Mouse (Mus musculus): Measurements from ENCODE around the gene Zfp46. TPM values are rescaled to one million over a fixed set of nuclear protein-coding genes. Genes with fewer than 3 reads are reported as not detected.

Zfp46 gene
- polyA plus RNA-seq, 1 experiment from 2014 or later = 24.7 TPM

DNA sequence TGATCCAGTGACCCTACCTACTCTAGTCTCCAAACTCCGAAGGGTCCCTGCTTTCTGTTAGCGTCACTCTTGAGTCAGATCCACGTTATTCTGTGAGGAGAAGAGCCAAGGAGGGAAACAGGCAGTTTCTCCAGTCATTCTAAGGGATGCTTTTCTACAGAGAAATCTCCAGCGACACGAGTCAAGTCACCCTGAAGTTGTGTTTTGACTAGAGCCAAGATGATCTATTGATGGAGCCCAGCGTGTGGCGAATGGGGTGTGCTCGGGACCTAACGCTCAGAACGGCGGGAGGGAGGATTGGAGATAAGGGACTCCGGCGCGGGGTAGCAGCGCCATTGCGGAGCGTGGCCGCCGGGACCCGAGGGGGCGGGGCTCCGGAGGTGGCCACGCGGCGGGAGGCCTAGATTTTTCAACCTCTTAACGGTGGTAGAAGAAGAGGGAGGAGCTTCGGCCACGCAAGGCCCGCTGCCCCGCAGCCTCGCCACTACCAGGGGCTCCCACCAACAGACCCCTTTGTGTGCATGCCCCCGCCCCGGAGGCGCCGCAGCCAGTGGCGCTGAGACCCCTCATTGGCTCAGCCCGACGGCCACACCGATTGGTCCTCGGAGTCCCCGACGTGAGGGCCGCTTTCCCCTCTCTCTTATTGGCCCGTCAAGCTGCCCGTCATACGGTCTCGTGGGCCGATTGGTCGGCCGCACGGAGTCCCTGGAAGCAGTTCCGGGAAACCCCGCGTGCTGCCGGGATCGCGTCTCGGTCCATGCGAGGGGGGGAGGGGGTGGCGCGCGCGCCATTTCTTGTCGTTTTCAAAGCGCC, 26.0 kb downstream of the Zfp46 start, which contains the start of gene Hnrnpr:
Gene Hnrnpr, plus strand, starts transcription at position 714 of the 813 bp plus-strand sequence.
- ATAC-seq (ENCODE audit: insufficient number of reproducible peaks, insufficient read depth, low FRiP score, low read depth) = peak; percentile 99

DNA sequence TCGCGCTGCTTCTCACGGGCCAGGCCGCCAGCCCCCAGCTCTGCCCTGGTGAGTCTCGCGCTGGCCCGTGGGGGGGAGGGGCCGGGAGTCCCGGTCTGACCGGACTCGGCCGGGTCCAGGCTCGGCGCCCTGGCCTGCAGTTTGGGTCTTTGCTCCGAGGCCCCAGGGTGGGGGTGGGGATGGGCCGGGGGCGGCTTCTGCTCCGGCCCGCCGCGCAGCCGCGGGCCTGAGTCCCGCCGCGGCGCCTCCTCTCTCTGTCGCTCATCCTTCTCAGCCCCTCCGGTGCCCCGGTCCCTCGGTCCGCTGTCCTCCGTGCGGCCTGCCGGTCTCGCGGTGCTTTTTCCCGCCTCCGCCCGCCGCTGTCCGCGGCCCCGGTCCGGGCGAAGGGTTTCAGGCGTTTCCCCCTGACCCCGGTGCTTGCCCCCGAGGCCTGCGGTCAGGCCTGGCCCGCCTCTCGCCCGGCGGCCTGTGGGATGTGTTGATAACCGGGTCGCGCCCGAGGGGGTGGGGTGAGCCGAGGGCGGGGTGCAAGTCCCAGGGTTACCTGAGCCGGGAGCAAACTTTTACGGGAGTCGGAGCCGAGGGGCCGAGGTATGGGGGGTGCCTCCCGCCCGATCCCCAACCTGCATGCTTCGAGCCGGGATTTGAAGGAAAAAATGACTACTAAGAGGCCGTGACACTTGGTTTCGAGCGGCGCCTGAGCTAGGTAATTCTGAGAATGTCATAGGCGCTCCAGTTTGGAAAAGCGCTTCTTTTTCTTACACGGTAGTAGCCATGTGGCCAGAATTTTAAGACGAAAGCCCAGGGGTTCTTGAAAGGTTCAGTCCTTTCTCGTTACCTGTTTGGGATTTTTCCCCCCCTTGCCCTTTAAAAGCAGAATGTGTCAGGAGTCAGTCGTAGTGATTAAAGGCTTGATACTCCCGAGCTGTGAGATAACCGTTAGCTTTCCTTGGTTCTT, 26.8 kb downstream of the Zfp46 start:
- H3K4me2 ChIP-seq (replicated peaks; ENCODE audit: low read depth, low read length) = peak overlapping the region; percentile 77
- peak; percentile 33; the same call in 1 of the 2 replicates for ATAC-seq (ENCODE audit: insufficient number of reproducible peaks, insufficient read depth, low FRiP score, low read depth)
- under 1% methylated on average over 75 of the region's 81 CpGs for WGBS
- H3K9ac ChIP-seq (replicated peaks; ENCODE audit: low read depth, low read length) = peak overlapping the region; percentile 100
- peak overlapping the region; percentile 98 for H3K4me3 ChIP-seq (ENCODE audit: low read depth, low read length)
- H3K9me3 ChIP-seq (ENCODE audit: control insufficient read depth, low read depth, low read length) = no peaks in the 10 kb centered on the region
- H3K36me3 ChIP-seq (ENCODE audit: control insufficient read depth, insufficient read depth, low read length) = peaks cover 2% of the 10 kb centered on the region; the same call in 1 of the 2 replicates
- peak overlapping the region; percentile 97 for H3K27ac ChIP-seq (ENCODE audit: low read length)
- peaks cover 26% of the 10 kb centered on the region for H3K4me1 ChIP-seq (ENCODE audit: control insufficient read depth, insufficient read depth, low read length)
- H3K27me3 ChIP-seq (ENCODE audit: control insufficient read depth, insufficient read depth, low read length) = no peaks in the 10 kb centered on the region

More for the DNA sequence above, 26.0 kb downstream of the Zfp46 start, which contains the start of gene Hnrnpr:
- peaks cover 26% of the 10 kb centered on the region for H3K4me1 ChIP-seq (ENCODE audit: control insufficient read depth, insufficient read depth, low read length)
- no peaks in the 10 kb centered on the region for H3K36me3 ChIP-seq (ENCODE audit: control insufficient read depth, insufficient read depth, low read length)
- H3K4me3 ChIP-seq (ENCODE audit: low read depth, low read length) = peak within 1 kb of the TSS; percentile 98
- peak within 1 kb of the TSS; percentile 100 for H3K9ac ChIP-seq (replicated peaks; ENCODE audit: low read depth, low read length)
- peak within 1 kb of the TSS; percentile 77 for H3K4me2 ChIP-seq (replicated peaks; ENCODE audit: low read depth, low read length)
- H3K27me3 ChIP-seq (ENCODE audit: control insufficient read depth, insufficient read depth, low read length) = no peaks in the 10 kb centered on the region
- WGBS = under 1% methylated on average over 60 of the region's 65 CpGs
- peak within 1 kb of the TSS; percentile 97 for H3K27ac ChIP-seq (ENCODE audit: low read length)
- H3K9me3 ChIP-seq (ENCODE audit: control insufficient read depth, low read depth, low read length) = no peaks in the 10 kb centered on the region

DNA sequence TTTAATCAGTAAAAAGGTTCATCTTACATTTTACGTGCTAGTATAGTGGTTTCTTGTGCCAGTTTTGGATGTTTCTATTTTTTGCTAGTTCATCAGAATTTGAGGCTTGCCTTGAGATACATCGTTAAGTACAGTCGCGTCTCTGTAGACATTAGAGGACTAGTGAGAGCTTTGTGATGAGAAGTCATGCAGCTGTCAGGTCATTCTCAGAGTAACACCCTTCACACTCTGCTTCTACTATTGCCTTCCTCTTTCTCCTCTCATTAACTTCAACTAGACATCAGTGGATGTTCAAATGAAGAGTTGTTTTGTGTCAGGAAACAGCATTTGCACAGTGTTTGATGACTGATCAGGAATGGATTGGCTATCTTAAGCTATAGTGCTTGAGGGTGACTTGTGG, 28.1 kb downstream of the Zfp46 start:
- no peaks in the 10 kb centered on the region for H3K27me3 ChIP-seq (ENCODE audit: control insufficient read depth, insufficient read depth, low read length)
- H3K4me1 ChIP-seq (ENCODE audit: control insufficient read depth, insufficient read depth, low read length) = peaks cover 26% of the 10 kb centered on the region
- no peak for ATAC-seq (ENCODE audit: insufficient number of reproducible peaks, insufficient read depth, low FRiP score, low read depth)
- H3K4me3 ChIP-seq (ENCODE audit: low read depth, low read length) = peak overlapping the region; percentile 98
- H3K27ac ChIP-seq (ENCODE audit: low read length) = no peak overlapping the region
- H3K9ac ChIP-seq (replicated peaks; ENCODE audit: low read depth, low read length) = peak overlapping the region; percentile 15; the same call in 1 of the 2 replicates
- H3K9me3 ChIP-seq (ENCODE audit: control insufficient read depth, low read depth, low read length) = no peaks in the 10 kb centered on the region
- H3K4me2 ChIP-seq (replicated peaks; ENCODE audit: low read depth, low read length) = peak overlapping the region; percentile 77
- WGBS = 8% methylated on average over 4 of the region's 4 CpGs
- peaks cover 11% of the 10 kb centered on the region for H3K36me3 ChIP-seq (ENCODE audit: control insufficient read depth, insufficient read depth, low read length)

DNA sequence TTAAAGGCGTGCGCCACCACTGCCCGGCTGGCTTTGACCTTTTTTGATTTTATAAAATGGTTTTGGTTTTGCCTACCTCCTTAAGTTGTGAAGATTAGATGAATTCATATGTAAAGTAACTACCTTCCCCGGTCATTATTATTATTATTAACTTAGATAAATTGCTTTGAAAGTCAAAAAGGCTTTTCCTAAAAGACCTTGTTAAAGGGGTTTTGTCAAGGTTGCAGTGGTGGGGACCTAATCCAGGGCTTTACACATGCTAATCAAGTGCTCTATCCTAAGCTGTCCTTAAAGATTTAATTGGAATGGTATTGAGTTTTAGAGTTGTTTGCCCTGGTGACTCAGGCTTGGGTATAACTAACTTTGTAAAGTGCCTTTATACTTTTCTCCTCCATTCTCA, 33.2 kb downstream of the Zfp46 start:
- Histone ChIP-seq H3K4me2 (replicated peaks; ENCODE audit: low read depth, low read length) (no peak overlapping the region), H3K4me3 (ENCODE audit: low read depth, low read length) (no peak overlapping the region), H3K4me1 (ENCODE audit: control insufficient read depth, insufficient read depth, low read length) (peaks cover 22% of the 10 kb centered on the region), H3K9me3 (ENCODE audit: control insufficient read depth, low read depth, low read length) (no peaks in the 10 kb centered on the region), H3K9ac (replicated peaks; ENCODE audit: low read depth, low read length) (no peak overlapping the region), H3K27ac (ENCODE audit: low read length) (no peak overlapping the region), H3K27me3 (ENCODE audit: control insufficient read depth, insufficient read depth, low read length) (no peaks in the 10 kb centered on the region), H3K36me3 (ENCODE audit: control insufficient read depth, insufficient read depth, low read length) (peaks cover 58% of the 10 kb centered on the region)
- WGBS = 95% methylated on average over 4 of the region's 4 CpGs
- ATAC-seq (ENCODE audit: insufficient number of reproducible peaks, insufficient read depth, low FRiP score, low read depth) = no peak

DNA sequence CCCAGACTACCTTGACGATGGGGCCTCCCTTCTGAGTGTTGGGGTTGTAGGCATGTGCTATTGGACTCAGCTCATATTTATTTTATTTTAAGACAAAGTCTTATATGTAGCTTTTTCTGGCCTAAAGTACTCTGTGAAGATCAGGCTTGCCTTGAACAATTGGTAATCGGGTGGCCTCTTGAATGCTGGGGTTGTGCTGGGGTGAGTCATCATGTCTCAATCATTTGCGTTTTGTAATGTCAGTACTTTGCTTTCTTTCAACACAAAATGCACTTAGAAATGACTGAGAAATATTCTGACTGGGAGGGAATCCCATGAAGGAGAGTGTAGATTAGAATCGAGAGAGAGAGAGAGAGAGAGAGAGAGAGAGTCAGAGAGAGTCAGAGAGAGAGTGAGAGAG, 35.5 kb downstream of the Zfp46 start:
- Histone ChIP-seq H3K9ac (replicated peaks; ENCODE audit: low read depth, low read length) (no peak overlapping the region), H3K9me3 (ENCODE audit: control insufficient read depth, low read depth, low read length) (no peaks in the 10 kb centered on the region), H3K36me3 (ENCODE audit: control insufficient read depth, insufficient read depth, low read length) (peaks cover 73% of the 10 kb centered on the region), H3K4me1 (ENCODE audit: control insufficient read depth, insufficient read depth, low read length) (peaks cover 2% of the 10 kb centered on the region; the same call in 1 of the 2 replicates), H3K4me3 (ENCODE audit: low read depth, low read length) (no peak overlapping the region), H3K4me2 (replicated peaks; ENCODE audit: low read depth, low read length) (no peak overlapping the region), H3K27ac (ENCODE audit: low read length) (no peak overlapping the region), H3K27me3 (ENCODE audit: control insufficient read depth, insufficient read depth, low read length) (no peaks in the 10 kb centered on the region)
- no peak for ATAC-seq (ENCODE audit: insufficient number of reproducible peaks, insufficient read depth, low FRiP score, low read depth)
- 77% methylated on average over 4 of the region's 4 CpGs for WGBS

DNA sequence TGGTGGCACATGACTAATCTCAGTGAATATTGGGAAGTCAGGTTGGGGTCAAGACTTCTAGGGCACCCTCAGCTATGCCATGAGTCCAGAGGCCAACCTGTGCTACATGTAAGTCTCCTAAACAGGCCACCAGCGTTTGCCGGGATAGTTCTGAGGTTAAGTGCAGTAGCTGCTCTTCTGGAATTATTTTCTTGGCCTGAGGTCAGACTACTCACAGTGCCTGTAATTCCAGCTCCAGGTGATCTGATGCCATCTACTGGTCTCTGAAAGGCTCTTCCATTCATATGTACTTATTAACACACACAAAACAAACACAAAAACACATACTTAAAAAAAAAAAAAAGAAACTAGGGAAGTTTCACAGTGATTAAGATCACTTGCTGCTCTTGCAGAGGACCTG, 39.7 kb downstream of the Zfp46 start:
- ATAC-seq (ENCODE audit: insufficient number of reproducible peaks, insufficient read depth, low FRiP score, low read depth) = no peak
- no peak overlapping the region for H3K9ac ChIP-seq (replicated peaks; ENCODE audit: low read depth, low read length)
- no peak overlapping the region for H3K27ac ChIP-seq (ENCODE audit: low read length)
- H3K4me1 ChIP-seq (ENCODE audit: control insufficient read depth, insufficient read depth, low read length) = no peaks in the 10 kb centered on the region
- H3K36me3 ChIP-seq (ENCODE audit: control insufficient read depth, insufficient read depth, low read length) = peaks cover 67% of the 10 kb centered on the region
- no peaks in the 10 kb centered on the region for H3K27me3 ChIP-seq (ENCODE audit: control insufficient read depth, insufficient read depth, low read length)
- H3K9me3 ChIP-seq (ENCODE audit: control insufficient read depth, low read depth, low read length) = no peaks in the 10 kb centered on the region
- H3K4me3 ChIP-seq (ENCODE audit: low read depth, low read length) = no peak overlapping the region
- no peak overlapping the region for H3K4me2 ChIP-seq (replicated peaks; ENCODE audit: low read depth, low read length)
- 56% methylated on average over 2 of the region's 2 CpGs for WGBS

DNA sequence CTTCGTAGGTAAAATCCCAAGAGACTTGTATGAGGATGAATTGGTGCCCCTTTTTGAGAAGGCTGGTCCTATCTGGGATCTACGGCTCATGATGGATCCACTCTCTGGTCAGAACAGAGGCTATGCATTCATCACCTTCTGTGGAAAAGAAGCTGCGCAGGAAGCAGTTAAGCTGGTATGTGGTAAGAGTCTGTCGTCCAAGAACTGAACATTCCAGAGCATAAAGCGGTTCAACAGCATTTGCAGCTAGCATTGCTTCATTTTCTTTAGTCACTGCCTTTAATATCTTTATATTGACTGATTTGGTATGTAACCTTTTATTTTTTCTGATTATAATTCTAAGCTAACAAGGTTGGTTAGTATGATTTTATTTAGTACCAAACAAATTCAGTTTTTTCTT, 42.8 kb downstream of the Zfp46 start:
- H3K36me3 ChIP-seq (ENCODE audit: control insufficient read depth, insufficient read depth, low read length) = peaks cover 53% of the 10 kb centered on the region
- WGBS = 87% methylated on average over 5 of the region's 5 CpGs

DNA sequence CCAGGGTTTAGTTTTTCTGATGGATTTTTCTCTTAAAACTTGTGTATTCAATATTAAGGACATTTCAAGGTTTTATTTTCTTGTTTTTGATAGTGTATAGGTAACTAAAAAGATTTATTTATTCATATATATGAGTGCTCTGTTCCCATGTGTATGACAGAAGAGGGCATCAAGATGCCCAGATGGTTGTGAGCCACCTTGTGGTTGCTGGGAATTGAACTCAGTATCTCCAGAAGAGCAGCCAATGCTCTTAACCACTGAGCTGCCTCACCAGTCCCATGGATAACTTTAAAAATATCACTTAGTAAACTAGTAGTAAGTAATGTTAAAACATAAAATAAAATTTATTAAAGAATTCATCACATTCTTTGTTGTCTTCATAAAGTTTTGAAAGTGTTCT, 43.6 kb downstream of the Zfp46 start:
- no peaks in the 10 kb centered on the region for H3K27me3 ChIP-seq (ENCODE audit: control insufficient read depth, insufficient read depth, low read length)
- no peak overlapping the region for H3K4me2 ChIP-seq (replicated peaks; ENCODE audit: low read depth, low read length)
- H3K4me1 ChIP-seq (ENCODE audit: control insufficient read depth, insufficient read depth, low read length) = no peaks in the 10 kb centered on the region
- no peak for ATAC-seq (ENCODE audit: insufficient number of reproducible peaks, insufficient read depth, low FRiP score, low read depth)
- H3K4me3 ChIP-seq (ENCODE audit: low read depth, low read length) = no peak overlapping the region
- no peak overlapping the region for H3K9ac ChIP-seq (replicated peaks; ENCODE audit: low read depth, low read length)
- peaks cover 55% of the 10 kb centered on the region for H3K36me3 ChIP-seq (ENCODE audit: control insufficient read depth, insufficient read depth, low read length)
- no peaks in the 10 kb centered on the region for H3K9me3 ChIP-seq (ENCODE audit: control insufficient read depth, low read depth, low read length)
- H3K27ac ChIP-seq (ENCODE audit: low read length) = no peak overlapping the region

More for the DNA sequence above, 42.8 kb downstream of the Zfp46 start:
- H3K27me3 ChIP-seq (ENCODE audit: control insufficient read depth, insufficient read depth, low read length) = no peaks in the 10 kb centered on the region
- no peak overlapping the region for H3K4me2 ChIP-seq (replicated peaks; ENCODE audit: low read depth, low read length)
- H3K9ac ChIP-seq (replicated peaks; ENCODE audit: low read depth, low read length) = no peak overlapping the region
- H3K9me3 ChIP-seq (ENCODE audit: control insufficient read depth, low read depth, low read length) = no peaks in the 10 kb centered on the region
- no peak overlapping the region for H3K27ac ChIP-seq (ENCODE audit: low read length)
- ATAC-seq (ENCODE audit: insufficient number of reproducible peaks, insufficient read depth, low FRiP score, low read depth) = no peak
- H3K4me1 ChIP-seq (ENCODE audit: control insufficient read depth, insufficient read depth, low read length) = no peaks in the 10 kb centered on the region
- no peak overlapping the region for H3K4me3 ChIP-seq (ENCODE audit: low read depth, low read length)

Data from stomach, embryonic 14.5 days (tissue).